8 mouse cellular contexts compared by ENCODE assay signal in the genomic region with DNA sequence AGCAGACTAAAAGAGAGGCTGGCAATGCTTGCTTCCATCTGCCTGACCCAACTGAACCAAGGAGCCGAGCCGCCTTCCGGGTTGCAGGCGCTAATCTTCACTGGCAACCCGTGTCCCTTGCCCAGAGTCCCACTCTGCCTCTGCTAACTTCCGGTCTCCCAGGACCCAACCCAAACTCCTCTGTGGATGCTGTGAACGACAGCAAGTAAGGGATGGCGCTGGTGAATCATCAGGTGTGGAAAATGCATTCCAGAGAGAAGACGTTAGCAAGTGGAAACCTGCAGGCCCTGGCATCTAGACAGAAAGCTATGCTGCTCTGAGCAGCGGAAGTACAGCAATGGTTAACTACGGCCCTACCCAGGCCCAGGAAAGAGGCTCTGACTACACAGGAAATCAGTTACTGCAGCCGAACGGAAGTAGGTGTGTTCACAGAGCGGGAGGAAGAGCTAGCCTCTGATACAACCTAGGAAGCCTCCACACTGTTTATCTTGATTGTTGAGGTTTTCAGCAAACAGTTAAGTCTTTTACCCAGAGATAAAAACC. TPM values are rescaled to one million over a fixed set of nuclear protein-coding genes. Genes with fewer than 3 reads are reported as not detected.
DNase-seq lines count a peak whose midpoint lies in the region; ATAC-seq lines count a peak whose summit lies in the region.

No protein-coding gene starts in this region.

- peak overlapping the region; percentile 26; the same call in 1 of the 2 replicates for H3K9ac ChIP-seq in forebrain, embryonic 13.5 days
- 0 out of 2 replicates have a peak overlapping the region, but pooled peaks have one; percentile 2 for H3K9ac ChIP-seq in hindbrain, embryonic 16.5 days (ENCODE audit: low read depth, low read length)
- H3K9ac ChIP-seq in liver, embryonic 12.5 days: peak overlapping the region; percentile 60

- no peaks in the 10 kb centered on the region for H3K36me3 ChIP-seq in forebrain, embryonic 13.5 days (ENCODE audit: poor library complexity, severe bottlenecking)
- no peaks in the 10 kb centered on the region for H3K36me3 ChIP-seq in hindbrain, embryonic 16.5 days (ENCODE audit: control insufficient read depth, insufficient read depth, low read length)
- 0 out of 2 replicates have a peak, but pooled peaks cover 4% of the 10 kb centered on the region for H3K36me3 ChIP-seq in liver, embryonic 12.5 days

- peak overlapping the region; percentile 7; the same call in 1 of the 2 replicates for H3K4me3 ChIP-seq in forebrain, embryonic 13.5 days
- H3K4me3 ChIP-seq in hindbrain, embryonic 16.5 days (ENCODE audit: low read length): no peak overlapping the region
- peak overlapping the region; percentile 50 for H3K4me3 ChIP-seq in liver, embryonic 12.5 days

- H3K9me3 ChIP-seq in forebrain, embryonic 13.5 days (replicated peaks): no peaks in the 10 kb centered on the region
- H3K9me3 ChIP-seq in hindbrain, embryonic 16.5 days (ENCODE audit: control insufficient read depth, low read length): no peaks in the 10 kb centered on the region; the same call in 1 of the 2 replicates
- no peaks in the 10 kb centered on the region for H3K9me3 ChIP-seq in liver, embryonic 12.5 days (replicated peaks)

- H3K4me2 ChIP-seq in forebrain, embryonic 13.5 days: peak overlapping the region; percentile 45
- no peak overlapping the region; the same call in 1 of the 2 replicates for H3K4me2 ChIP-seq in hindbrain, embryonic 16.5 days (ENCODE audit: low read length)
- H3K4me2 ChIP-seq in liver, embryonic 12.5 days: peak overlapping the region; percentile 73

- H3K27ac ChIP-seq in forebrain, embryonic 13.5 days: peak overlapping the region; percentile 94
- H3K27ac ChIP-seq in hindbrain, embryonic 16.5 days (ENCODE audit: low read depth, low read length): peak overlapping the region; percentile 1; the same call in 1 of the 2 replicates
- peak overlapping the region; percentile 90 for H3K27ac ChIP-seq in liver, embryonic 12.5 days

- peak; percentile 30 to 31 for DNase-seq in urinary bladder, adult 18-20 months (ENCODE audit: low spot score in 2 of 2)
- DNase-seq in urinary bladder, postnatal 10 days (ENCODE audit: low spot score): no peak
- DNase-seq in urinary bladder, adult 2 months (ENCODE audit: low spot score): peak; percentile 30
- no peak for DNase-seq in gastrocnemius, postnatal 10 days

- ATAC-seq in forebrain, embryonic 13.5 days: peak; percentile 33; the same call in 1 of the 2 replicates
- ATAC-seq in hindbrain, embryonic 16.5 days: no peak
- peak; percentile 84 for ATAC-seq in liver, embryonic 12.5 days
- ATAC-seq in monocyte, adult 5-6 weeks (replicated peaks; ENCODE audit: insufficient number of reproducible peaks, low FRiP score, low TSS enrichment, poor library complexity, severe bottlenecking): peak; percentile 96

- H3K27me3 ChIP-seq in forebrain, embryonic 13.5 days: no peaks in the 10 kb centered on the region
- H3K27me3 ChIP-seq in hindbrain, embryonic 16.5 days (replicated peaks; ENCODE audit: control insufficient read depth, insufficient read depth, low read length): no peaks in the 10 kb centered on the region
- H3K27me3 ChIP-seq in liver, embryonic 12.5 days (replicated peaks): no peaks in the 10 kb centered on the region

- 18% methylated on average over 14 of the region's 14 CpGs for WGBS in forebrain, embryonic 13.5 days
- 42% methylated on average over 14 of the region's 14 CpGs for WGBS in hindbrain, embryonic 16.5 days
- 11% methylated on average over 14 of the region's 14 CpGs for WGBS in liver, embryonic 12.5 days (ENCODE audit: insufficient replicate concordance)

- peaks cover 72% of the 10 kb centered on the region for H3K4me1 ChIP-seq in forebrain, embryonic 13.5 days
- H3K4me1 ChIP-seq in hindbrain, embryonic 16.5 days (ENCODE audit: control insufficient read depth, insufficient read depth, low read depth, low read length): peaks cover 26% of the 10 kb centered on the region
- H3K4me1 ChIP-seq in liver, embryonic 12.5 days: peaks cover 82% of the 10 kb centered on the region

RNA-seq across cellular contexts. Expression of a gene that starts 53.4 kb away (rescaled TPM):
- 35.6 and 36.1 TPM in 2 replicates for polyA plus RNA-seq in forebrain, embryonic 13.5 days (2015; fragmentation: Nextera tagmentation; extraction: Ambion mirVana)
- 41.5 and 43.0 TPM in 2 replicates for polyA plus RNA-seq in hindbrain, embryonic 16.5 days (2015; fragmentation: Nextera tagmentation; extraction: Ambion mirVana)
- polyA plus RNA-seq in liver, embryonic 12.5 days (2016; fragmentation: Nextera tagmentation; extraction: Ambion mirVana): 9.7 and 9.9 TPM in 2 replicates
- total RNA-seq in monocyte, adult 5-6 weeks (2017): 18.5 to 57.1 TPM (median 24.2 TPM) in 3 replicates
- 9.1 TPM in 2 replicates for polyA plus RNA-seq in urinary bladder, adult 2 months (2012; rRNA removed)
- total RNA-seq in gastrocnemius, postnatal 10 days (2021): 10 to 100 TPM; 53.2 to 54.7 TPM

Comparison
In these comparisons a context has a peak if more than half of its experiments do, and no peak if none do; other contexts are left out.
1. DNase-seq: peak in urinary bladder, adult 18-20 months (2 of 2) and urinary bladder, adult 2 months (single experiment); none in urinary bladder, postnatal 10 days (single experiment) and gastrocnemius, postnatal 10 days (single experiment).
2. H3K27ac ChIP-seq: peak in every context shown above with its lines; median percentile 94 in forebrain, embryonic 13.5 days; 90 in liver, embryonic 12.5 days; 1 in hindbrain, embryonic 16.5 days.
3. H3K9ac ChIP-seq: peak in every context shown above with its lines; median percentile 60 in liver, embryonic 12.5 days; 26 in forebrain, embryonic 13.5 days; 2 in hindbrain, embryonic 16.5 days.